Mouse (Mus musculus): ENCODE data around the gene Wdr35.

DNA sequence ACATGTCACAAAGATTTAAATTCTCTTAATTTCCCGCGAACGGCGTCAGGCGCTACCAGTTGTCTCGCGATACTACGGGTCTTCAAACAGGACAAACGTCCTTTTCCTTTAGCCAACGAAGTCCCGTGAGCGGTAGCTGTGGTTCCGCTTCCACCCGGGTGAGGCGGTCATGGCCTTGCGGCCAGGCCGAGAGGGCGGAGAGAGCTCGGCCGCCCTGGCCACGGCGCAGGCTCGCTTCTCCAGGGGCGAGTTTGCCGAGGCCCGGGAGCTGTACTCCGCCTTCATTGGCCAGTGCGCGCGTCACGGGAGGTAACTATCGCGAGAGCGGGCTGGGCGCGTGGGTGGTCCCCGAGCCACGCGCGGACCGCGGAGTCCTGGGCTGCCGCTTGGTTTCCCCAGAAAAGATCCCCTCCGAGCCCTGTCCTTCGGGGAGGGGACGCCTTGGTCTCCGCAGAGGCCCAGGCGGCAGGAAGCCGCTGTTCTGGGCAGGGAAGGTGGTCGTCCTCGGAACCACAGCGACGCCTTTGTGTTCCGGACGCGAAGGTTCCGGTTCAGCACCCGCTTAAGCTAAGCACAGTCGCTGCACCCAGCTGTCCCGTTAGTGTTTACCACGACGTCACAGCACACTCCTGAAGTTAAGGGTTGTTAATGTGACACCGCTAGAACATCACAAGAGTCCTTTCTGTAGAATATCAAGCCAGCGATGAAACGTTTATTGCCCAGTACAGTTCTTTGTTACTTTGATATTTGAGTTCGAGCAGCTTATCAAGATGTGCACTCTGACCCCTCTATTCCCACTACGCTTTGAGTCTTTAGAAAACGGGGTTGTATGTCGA, 56.4 kb downstream of the Wdr35 start, which contains the start of gene Ttc32:
- TF ChIP-seq EP300 (IDR thresholded peaks at IDR 0.05; ENCODE audit: low read depth) = peak; percentile 99
- no peak; the same call in 1 of the 2 replicates for TF ChIP-seq CTCF (IDR thresholded peaks at IDR 0.05; ENCODE audit: low read depth)
